Mouse (Mus musculus): ENCODE results near the gene Spin2d. TPM values are rescaled to one million over a fixed set of nuclear protein-coding genes. Genes with fewer than 3 reads are reported as not detected.

Gene Spin2d
- polyA plus RNA-seq (2012; rRNA removed; ENCODE audit: low replicate concordance): not detected in 2 replicates

GRCm38 (mm10) chrX:73176889-73177288 is at the start of gene Spin2d:
Gene Spin2d (minus strand): TSS chrX:73176989.

GRCm38 (mm10) chrX:73213819-73214564 is 37.2 kb upstream of the Spin2d start, which contains the start of gene Xlr4b:
Gene Xlr4b (plus strand): TSS chrX:73214333.

GRCm38 (mm10) chrX:73191934-73192333 is 15.1 kb upstream of the Spin2d start, which contains the start of gene Xlr3b:
Gene Xlr3b (plus strand): TSS chrX:73192207.

GRCm38 (mm10) chrX:73149350-73149749 is 27.4 kb downstream of the Spin2d start, which contains the start of gene DXBay18:
Gene DXBay18 (minus strand): TSS chrX:73149450.

GRCm38 (mm10) chrX:73148496-73148895 is 28.3 kb downstream of the Spin2d start, which contains the start of gene Xlr5b:
Gene Xlr5b (plus strand): TSS chrX:73148796.

Other genes starting within 250 kb of the Spin2d start
- 0.20 TPM in 1 of 2 replicates, not detected in the other for gene Zfp185, start 189.7 kb downstream of the Spin2d start, polyA plus RNA-seq (2012; rRNA removed; ENCODE audit: low replicate concordance)
- gene Pnma5, start 139.9 kb downstream of the Spin2d start, polyA plus RNA-seq (2012; rRNA removed; ENCODE audit: low replicate concordance): not detected in 2 replicates
- 0.02 and 0.06 TPM in 2 replicates for gene Pnma3, start 112.2 kb downstream of the Spin2d start, polyA plus RNA-seq (2012; rRNA removed; ENCODE audit: low replicate concordance)
- 0.15 TPM in 1 of 2 replicates, not detected in the other for gene Xlr4a, start 94.5 kb downstream of the Spin2d start, polyA plus RNA-seq (2012; rRNA removed; ENCODE audit: low replicate concordance)
- 0.16 TPM in 1 of 2 replicates, not detected in the other for gene Xlr3a, start 79.9 kb downstream of the Spin2d start, polyA plus RNA-seq (2012; rRNA removed; ENCODE audit: low replicate concordance)
- gene Gm14685, start 59.9 kb downstream of the Spin2d start, polyA plus RNA-seq (2012; rRNA removed; ENCODE audit: low replicate concordance): 0.05 TPM in 1 of 2 replicates, not detected in the other
- not detected in 2 replicates for gene Xlr5b, start 28.2 kb downstream of the Spin2d start, polyA plus RNA-seq (2012; rRNA removed; ENCODE audit: low replicate concordance)
- not detected in 2 replicates for gene DXBay18, start 27.5 kb downstream of the Spin2d start, polyA plus RNA-seq (2012; rRNA removed; ENCODE audit: low replicate concordance)
- gene Xlr3b, start 15.2 kb upstream of the Spin2d start, polyA plus RNA-seq (2012; rRNA removed; ENCODE audit: low replicate concordance): 0.11 TPM in 1 of 2 replicates, not detected in the other
- gene Xlr4b, start 37.3 kb upstream of the Spin2d start, polyA plus RNA-seq (2012; rRNA removed; ENCODE audit: low replicate concordance): not detected in 2 replicates
- gene F8a, start 51.3 kb upstream of the Spin2d start, polyA plus RNA-seq (2012; rRNA removed; ENCODE audit: low replicate concordance): 24.9 and 39.6 TPM in 2 replicates
- not detected in 2 replicates for gene Xlr4c, start 66.1 kb upstream of the Spin2d start, polyA plus RNA-seq (2012; rRNA removed; ENCODE audit: low replicate concordance)
- gene Xlr3c, start 88.4 kb upstream of the Spin2d start, polyA plus RNA-seq (2012; rRNA removed; ENCODE audit: low replicate concordance): not detected in 2 replicates
- not detected in 2 replicates for gene Xlr5a, start 116.0 kb upstream of the Spin2d start, polyA plus RNA-seq (2012; rRNA removed; ENCODE audit: low replicate concordance)
- not detected in 2 replicates for gene Xlr5c, start 116.0 kb upstream of the Spin2d start, polyA plus RNA-seq (2012; rRNA removed; ENCODE audit: low replicate concordance)
- not detected in 2 replicates for gene Gm45015, start 159.9 kb upstream of the Spin2d start, polyA plus RNA-seq (2012; rRNA removed; ENCODE audit: low replicate concordance)
- 0.88 and 2.4 TPM in 2 replicates for gene Zfp275, start 165.6 kb upstream of the Spin2d start, polyA plus RNA-seq (2012; rRNA removed; ENCODE audit: low replicate concordance)
- gene Gm18336, start 221.7 kb upstream of the Spin2d start, polyA plus RNA-seq (2012; rRNA removed; ENCODE audit: low replicate concordance): not detected in 2 replicates
- 1.3 and 1.6 TPM in 2 replicates for gene Zfp92, start 234.1 kb upstream of the Spin2d start, polyA plus RNA-seq (2012; rRNA removed; ENCODE audit: low replicate concordance)